Mouse (Mus musculus): ENCODE measurements around the gene Pop5. TPM values are rescaled to one million over a fixed set of nuclear protein-coding genes. Genes with fewer than 3 reads are reported as not detected.

The Pop5 gene
- 104 and 114 TPM in 2 replicates for polyA plus RNA-seq (2016; fragmentation: Nextera tagmentation; extraction: Ambion mirVana)

GRCm38 (mm10) chr5:115235786-115236263, at the start of gene Pop5:
Gene Pop5, plus strand, starts transcription at chr5:115235836.
- Histone ChIP-seq H3K27ac (peak within 1 kb of the TSS; percentile 69), H3K9me3 (no peaks in the 10 kb centered on the region), H3K4me1 (replicated peaks) (peaks cover 44% of the 10 kb centered on the region), H3K36me3 (peaks cover 13% of the 10 kb centered on the region), H3K27me3 (ENCODE audit: insufficient read depth, poor library complexity, severe bottlenecking) (peaks cover 77% of the 10 kb centered on the region), H3K4me3 (peak within 1 kb of the TSS; percentile 60)
- peak; percentile 89 for DNase-seq (ENCODE audit: low spot score)
- WGBS = 1% methylated on average over 21 of the region's 21 CpGs

GRCm38 (mm10) chr5:115186371-115187073, 49.1 kb upstream of the Pop5 start:
- no peaks in the 10 kb centered on the region for H3K36me3 ChIP-seq
- H3K4me3 ChIP-seq = peak overlapping the region; percentile 31; the same call in 1 of the 2 replicates
- WGBS = 45% methylated on average over 17 of the region's 17 CpGs
- H3K27ac ChIP-seq = peak overlapping the region; percentile 66
- H3K27me3 ChIP-seq (ENCODE audit: insufficient read depth, poor library complexity, severe bottlenecking) = peaks cover 91% of the 10 kb centered on the region
- peaks cover 55% of the 10 kb centered on the region for H3K4me1 ChIP-seq (replicated peaks)
- DNase-seq (ENCODE audit: low spot score) = peak; percentile 33
- H3K9me3 ChIP-seq = peaks cover 3% of the 10 kb centered on the region; the same call in 1 of the 2 replicates

- H3K4me3 ChIP-seq = peak overlapping the region; percentile 31
- H3K27ac ChIP-seq = peak overlapping the region; percentile 66
- H3K36me3 ChIP-seq = no peaks in the 10 kb centered on the region
- 19% methylated on average over 26 of the region's 26 CpGs for WGBS
- H3K9me3 ChIP-seq = peaks cover 3% of the 10 kb centered on the region; the same call in 1 of the 2 replicates
- DNase-seq (ENCODE audit: low spot score) = peak; percentile 95
- peaks cover 65% of the 10 kb centered on the region for H3K4me1 ChIP-seq (replicated peaks)
- peaks cover 92% of the 10 kb centered on the region for H3K27me3 ChIP-seq (ENCODE audit: insufficient read depth, poor library complexity, severe bottlenecking)
Measured at GRCm38 (mm10) chr5:115187188-115188131, 48.2 kb upstream of the Pop5 start.

GRCm38 (mm10) chr5:115188824-115189223, 46.8 kb upstream of the Pop5 start:
- Histone ChIP-seq H3K4me3 (no peak overlapping the region), H3K9me3 (peaks cover 3% of the 10 kb centered on the region; the same call in 1 of the 2 replicates), H3K36me3 (no peaks in the 10 kb centered on the region), H3K4me1 (replicated peaks) (peaks cover 78% of the 10 kb centered on the region), H3K27ac (no peak overlapping the region), H3K27me3 (ENCODE audit: insufficient read depth, poor library complexity, severe bottlenecking) (peaks cover 96% of the 10 kb centered on the region)
- no peak for DNase-seq (ENCODE audit: low spot score)
- WGBS = 57% methylated on average over 5 of the region's 5 CpGs

GRCm38 (mm10) chr5:115190081-115190480, 45.6 kb upstream of the Pop5 start:
- 80% methylated on average over 12 of the region's 12 CpGs for WGBS
- no peak for DNase-seq (ENCODE audit: low spot score)
- H3K27ac ChIP-seq = no peak overlapping the region
- no peaks in the 10 kb centered on the region for H3K36me3 ChIP-seq
- H3K4me1 ChIP-seq (replicated peaks) = peaks cover 77% of the 10 kb centered on the region
- no peak overlapping the region for H3K4me3 ChIP-seq
- peaks cover 3% of the 10 kb centered on the region; the same call in 1 of the 2 replicates for H3K9me3 ChIP-seq
- H3K27me3 ChIP-seq (ENCODE audit: insufficient read depth, poor library complexity, severe bottlenecking) = peaks cover 98% of the 10 kb centered on the region

GRCm38 (mm10) chr5:115191880-115192827, 43.5 kb upstream of the Pop5 start:
- Histone ChIP-seq H3K4me1 (replicated peaks) (peaks cover 60% of the 10 kb centered on the region), H3K9me3 (peaks cover 3% of the 10 kb centered on the region; the same call in 1 of the 2 replicates), H3K27ac (no peak overlapping the region), H3K27me3 (ENCODE audit: insufficient read depth, poor library complexity, severe bottlenecking) (peaks cover 99% of the 10 kb centered on the region), H3K4me3 (peak overlapping the region; percentile 76), H3K36me3 (no peaks in the 10 kb centered on the region)
- DNase-seq (ENCODE audit: low spot score) = peak; percentile 40
- 10% methylated on average over 29 of the region's 29 CpGs for WGBS

- DNase-seq (ENCODE audit: low spot score) = peak; percentile 25
- Histone ChIP-seq H3K4me1 (replicated peaks) (peaks cover 54% of the 10 kb centered on the region), H3K36me3 (no peaks in the 10 kb centered on the region), H3K27me3 (ENCODE audit: insufficient read depth, poor library complexity, severe bottlenecking) (peaks cover 99% of the 10 kb centered on the region), H3K27ac (no peak overlapping the region), H3K9me3 (peaks cover 3% of the 10 kb centered on the region; the same call in 1 of the 2 replicates), H3K4me3 (peak overlapping the region; percentile 76)
- 11% methylated on average over 7 of the region's 7 CpGs for WGBS
Measured at GRCm38 (mm10) chr5:115192828-115193195, 42.8 kb upstream of the Pop5 start.

- DNase-seq (ENCODE audit: low spot score) = peak; percentile 52
- under 1% methylated on average over 34 of the region's 34 CpGs for WGBS
- Histone ChIP-seq H3K9me3 (peaks cover 3% of the 10 kb centered on the region; the same call in 1 of the 2 replicates), H3K4me1 (replicated peaks) (peaks cover 51% of the 10 kb centered on the region), H3K27ac (peak overlapping the region; percentile 78), H3K27me3 (ENCODE audit: insufficient read depth, poor library complexity, severe bottlenecking) (peaks cover 99% of the 10 kb centered on the region), H3K36me3 (no peaks in the 10 kb centered on the region), H3K4me3 (peak overlapping the region; percentile 76)
Measured at GRCm38 (mm10) chr5:115193226-115193625, 42.4 kb upstream of the Pop5 start.

- Histone ChIP-seq H3K4me1 (replicated peaks) (peaks cover 51% of the 10 kb centered on the region), H3K27me3 (ENCODE audit: insufficient read depth, poor library complexity, severe bottlenecking) (peaks cover 96% of the 10 kb centered on the region), H3K27ac (peak within 1 kb of the TSS; percentile 78), H3K4me3 (peak within 1 kb of the TSS; percentile 76), H3K9me3 (no peaks in the 10 kb centered on the region), H3K36me3 (no peaks in the 10 kb centered on the region)
- peak; percentile 66 for DNase-seq (ENCODE audit: low spot score)
- WGBS = under 1% methylated on average over 114 of the region's 116 CpGs
Measured at GRCm38 (mm10) chr5:115193669-115194625, 41.7 kb upstream of the Pop5 start, which contains the start of gene Cabp1. Gene Cabp1, minus strand, starts transcription at chr5:115194381.

GRCm38 (mm10) chr5:115194626-115195221, 40.9 kb upstream of the Pop5 start:
- peak overlapping the region; percentile 78; the same call in 1 of the 2 replicates for H3K27ac ChIP-seq
- peaks cover 88% of the 10 kb centered on the region for H3K27me3 ChIP-seq (ENCODE audit: insufficient read depth, poor library complexity, severe bottlenecking)
- no peaks in the 10 kb centered on the region for H3K9me3 ChIP-seq
- peak overlapping the region; percentile 76 for H3K4me3 ChIP-seq
- 4% methylated on average over 12 of the region's 12 CpGs for WGBS
- DNase-seq (ENCODE audit: low spot score) = no peak
- H3K36me3 ChIP-seq = no peaks in the 10 kb centered on the region
- H3K4me1 ChIP-seq (replicated peaks) = peaks cover 50% of the 10 kb centered on the region

Data from hindbrain, embryonic 10.5 days (tissue).